Mouse (Mus musculus) A20 (cell line): ENCODE data around the gene Nlrp6.
A peak's percentile ranks its signal among the peaks of the same experiment; 100 is the strongest.
"Not testable (repeated sequence)": the region's sequence is repeated elsewhere in the genome, so short reads cannot be mapped to it uniquely, and the experiment has no call there.

Source experiments
- DNase-seq: peaks from one replicate; pipeline ENCODE4 v3.0.0-alpha.2; 2011; ENCODE audit warnings: low read depth, low spot score

Nlrp6 gene

DNA sequence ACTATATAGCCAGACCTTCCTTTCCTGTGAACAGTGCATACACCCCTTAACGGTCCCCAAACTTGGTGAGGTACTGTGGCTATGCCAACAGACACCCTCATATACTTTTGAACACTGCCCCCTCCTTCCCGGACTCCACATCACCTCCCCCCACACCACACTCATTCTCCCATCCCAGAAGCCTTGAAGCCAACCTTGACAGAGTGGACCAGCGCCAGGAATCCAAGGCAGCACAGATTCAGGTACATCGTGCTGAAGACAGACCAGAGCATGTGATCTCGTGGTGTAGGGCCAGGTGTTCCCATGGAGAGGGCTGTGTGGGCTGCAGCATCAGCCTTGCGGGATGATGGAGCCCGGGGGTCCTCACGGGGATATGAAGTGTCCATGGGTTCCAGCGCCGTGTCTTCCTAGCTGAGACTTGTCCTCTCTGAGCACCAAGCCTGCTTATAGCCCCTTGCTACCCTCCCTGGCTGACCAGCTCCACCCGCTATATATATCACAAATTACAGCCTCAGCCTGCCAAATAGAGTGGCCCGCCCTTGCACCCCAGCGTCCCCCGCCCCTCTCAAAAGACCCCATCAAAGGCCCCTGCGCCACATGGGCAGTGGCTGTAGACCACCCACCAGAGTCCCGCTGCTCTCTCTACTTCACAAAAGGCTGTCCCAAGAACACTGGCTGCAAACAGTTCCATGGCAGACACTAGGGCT, 29.3 kb downstream of the Nlrp6 start, which contains the start of gene Ifitm5:
Gene Ifitm5, minus strand, starts transcription at position 468 of the 707 bp plus-strand sequence.
- DNase-seq: no peak

GRCm38 (mm10) chr7:140951051-140951450, 30.3 kb downstream of the Nlrp6 start:
- DNase-seq: no peak

- no peak for DNase-seq
Measured at GRCm38 (mm10) chr7:140951765-140952164, 31.1 kb downstream of the Nlrp6 start.

- no peak for DNase-seq
Measured at GRCm38 (mm10) chr7:140952441-140952840, 31.7 kb downstream of the Nlrp6 start.

- DNase-seq: no peak
Measured at GRCm38 (mm10) chr7:140953133-140953532, 32.4 kb downstream of the Nlrp6 start.

DNA sequence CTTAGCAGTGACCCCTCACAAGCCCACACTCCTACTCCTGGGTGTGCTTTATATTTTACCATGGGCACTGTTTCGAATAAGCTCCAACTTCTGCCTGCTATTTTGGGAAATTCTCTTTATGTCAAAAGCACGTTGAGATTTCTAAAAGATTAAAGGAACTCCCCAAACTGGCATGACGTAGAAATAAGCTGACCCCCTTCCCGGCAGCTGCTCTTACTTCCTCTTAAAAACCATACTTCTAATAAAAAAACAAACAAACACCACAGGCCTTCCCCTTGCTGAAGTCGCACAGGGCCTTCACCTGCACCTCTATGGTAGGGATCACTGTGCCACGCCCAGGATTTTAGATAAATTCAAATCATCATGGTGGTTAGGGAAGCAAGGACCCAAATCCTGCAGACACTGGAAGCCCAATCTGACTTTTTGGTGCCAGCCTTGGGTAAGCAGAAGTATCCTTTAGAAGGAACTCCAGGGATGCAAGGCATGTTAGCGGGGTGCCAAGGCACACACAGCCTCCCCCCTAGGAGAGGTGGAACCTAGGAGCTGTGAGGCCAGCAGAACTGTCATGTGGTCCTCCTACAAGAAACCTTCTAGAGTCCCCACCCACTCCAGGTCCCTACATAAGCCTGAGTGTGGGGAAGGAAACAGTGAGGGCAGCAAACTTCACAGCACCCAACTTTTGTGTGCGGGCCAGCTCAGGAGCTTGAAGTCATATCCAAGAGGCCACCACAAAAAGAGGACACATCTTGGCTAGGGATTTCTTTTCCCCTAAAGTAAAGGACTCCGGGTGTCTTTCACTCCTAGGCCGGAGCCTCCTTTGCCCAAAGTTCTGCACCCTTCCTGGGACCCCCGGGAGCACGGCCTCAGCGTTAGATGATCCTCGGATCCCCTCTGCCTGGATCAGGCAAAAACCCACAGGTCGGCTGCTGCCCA, 33.4 kb downstream of the Nlrp6 start:
- peak; percentile 79 for DNase-seq

DNA sequence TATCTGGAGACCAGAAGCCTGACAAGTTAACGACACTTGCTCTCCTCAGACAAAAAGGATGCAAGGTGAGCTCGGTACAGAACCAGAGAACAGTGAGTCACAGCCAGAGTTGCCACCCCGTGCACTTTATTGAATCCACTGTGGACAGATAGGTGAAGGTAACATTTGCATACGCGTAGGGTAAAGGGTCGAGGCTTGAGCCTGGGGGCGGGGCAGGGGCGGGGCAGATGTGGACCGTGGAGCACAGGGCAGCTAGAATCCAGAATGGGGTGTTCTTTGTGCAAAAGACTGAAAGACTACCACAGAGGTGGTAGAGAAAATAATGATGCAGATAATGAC, 34.0 kb downstream of the Nlrp6 start:
- no peak for DNase-seq

GRCm38 (mm10) chr7:140955342-140955741, 34.6 kb downstream of the Nlrp6 start:
- no peak for DNase-seq

DNA sequence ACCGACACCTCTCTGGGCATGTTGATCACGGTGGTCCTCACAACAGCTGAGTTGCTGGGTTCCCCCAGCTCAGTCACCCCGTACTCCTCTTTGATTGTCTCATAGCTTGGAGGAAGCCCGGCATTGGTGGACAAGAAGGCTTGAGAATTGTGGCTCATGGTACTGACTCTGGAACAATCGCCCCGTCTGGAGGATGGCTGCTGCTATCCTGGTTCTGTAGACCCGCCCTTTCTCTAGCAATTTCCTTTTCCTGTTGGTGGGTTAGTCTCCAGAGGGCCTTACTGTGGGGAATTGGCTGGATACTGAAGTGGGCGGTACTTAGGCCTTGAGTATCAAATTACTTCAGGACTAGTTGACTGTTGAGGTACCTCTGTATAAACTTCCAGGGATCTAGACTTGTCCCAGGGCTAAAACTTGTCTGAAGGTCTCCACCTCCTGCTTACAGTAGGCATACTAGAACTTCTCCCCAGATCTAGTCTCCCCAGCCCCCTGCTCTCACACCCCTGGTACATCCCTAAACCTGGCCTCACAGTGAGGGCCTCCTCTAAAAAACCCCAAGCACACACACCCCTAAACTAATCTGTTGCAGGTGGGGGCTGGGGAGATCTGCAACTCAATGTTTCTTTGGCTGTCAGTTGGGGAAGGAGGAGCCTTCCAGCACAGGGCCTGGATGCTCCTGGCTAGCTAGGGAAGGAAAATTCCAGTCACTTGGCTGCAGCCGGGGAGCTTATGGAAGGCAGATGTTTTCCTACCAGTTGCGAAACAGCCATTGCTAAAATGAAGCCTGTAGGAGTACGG, 35.3 kb downstream of the Nlrp6 start, which contains the start of the genes Gm45717 and Ifitm2:
Gene Gm45717, minus strand, starts transcription at position 180 of the 798 bp plus-strand sequence.
Gene Ifitm2, minus strand, starts transcription at position 230 of the 798 bp plus-strand sequence.
- no peak for DNase-seq

- DNase-seq: no peak
Measured at GRCm38 (mm10) chr7:140956556-140956869, 35.8 kb downstream of the Nlrp6 start.

GRCm38 (mm10) chr7:140959181-140959901, 38.6 kb downstream of the Nlrp6 start:
- DNase-seq: peak; percentile 70

DNA sequence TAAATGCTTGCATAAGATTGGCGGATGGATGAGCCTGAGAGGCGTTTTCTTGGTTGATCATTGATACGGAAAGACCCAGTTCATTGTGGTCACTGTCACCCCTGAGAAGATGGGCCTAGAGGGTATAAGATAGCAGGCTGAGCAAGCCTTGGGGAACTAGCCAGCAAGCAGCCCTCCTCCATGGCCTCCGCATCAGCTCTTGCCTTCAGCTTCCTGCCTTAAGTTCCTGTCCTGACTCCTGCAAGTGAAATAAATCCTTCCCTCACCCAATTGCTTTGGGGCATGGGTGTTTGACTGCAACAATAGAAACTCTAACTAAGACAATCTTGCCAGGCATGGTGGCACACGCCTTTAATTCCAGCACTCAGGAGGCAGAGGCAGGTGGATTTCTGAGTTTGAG, 39.3 kb downstream of the Nlrp6 start:
- DNase-seq: no peak

- no peak for DNase-seq
Measured at GRCm38 (mm10) chr7:140961416-140961815, 40.7 kb downstream of the Nlrp6 start.

DNA sequence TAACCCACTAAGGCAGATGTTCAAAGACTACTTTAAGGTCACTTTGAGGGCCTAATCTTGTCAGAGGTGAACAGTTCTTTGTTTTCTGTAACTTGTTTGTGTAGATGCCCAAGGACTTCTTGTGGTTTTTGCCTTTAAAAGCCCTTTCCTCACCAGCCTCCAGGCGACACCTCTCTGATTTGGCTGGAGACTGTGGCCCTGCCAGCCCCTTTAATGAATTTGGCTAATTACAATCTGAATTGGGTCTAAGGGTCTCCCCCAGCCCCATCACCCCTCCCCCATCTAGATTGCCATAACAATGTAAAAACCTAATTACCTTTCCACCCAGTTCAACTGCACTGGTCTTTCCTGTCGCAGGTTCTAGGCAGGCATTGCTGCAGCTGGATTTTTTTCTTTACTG, 42.0 kb downstream of the Nlrp6 start:
- DNase-seq: no peak

DNA sequence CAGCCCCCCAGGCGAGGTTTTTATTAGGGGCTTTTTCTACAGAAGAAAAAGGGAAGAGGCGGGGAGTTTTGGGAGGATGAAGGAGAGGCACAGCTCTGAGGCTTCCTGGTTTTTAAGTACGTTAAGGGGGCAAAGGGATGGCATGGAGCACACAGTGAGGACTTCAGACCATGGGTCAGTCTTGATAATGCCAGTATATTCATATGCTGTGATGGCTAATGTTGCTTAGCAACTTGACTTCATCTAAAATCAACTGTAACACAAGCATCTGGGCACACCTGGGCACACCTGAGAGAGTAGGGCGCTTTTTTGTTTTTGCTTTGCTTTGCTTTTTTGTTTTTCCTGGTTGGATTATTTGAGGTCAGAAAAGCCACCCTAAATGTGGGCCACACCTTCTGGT, 46.2 kb downstream of the Nlrp6 start, which contains the start of gene Ifitm1:
Gene Ifitm1, plus strand, starts transcription at position 301 of the 400 bp plus-strand sequence.
- DNase-seq: no peak

DNA sequence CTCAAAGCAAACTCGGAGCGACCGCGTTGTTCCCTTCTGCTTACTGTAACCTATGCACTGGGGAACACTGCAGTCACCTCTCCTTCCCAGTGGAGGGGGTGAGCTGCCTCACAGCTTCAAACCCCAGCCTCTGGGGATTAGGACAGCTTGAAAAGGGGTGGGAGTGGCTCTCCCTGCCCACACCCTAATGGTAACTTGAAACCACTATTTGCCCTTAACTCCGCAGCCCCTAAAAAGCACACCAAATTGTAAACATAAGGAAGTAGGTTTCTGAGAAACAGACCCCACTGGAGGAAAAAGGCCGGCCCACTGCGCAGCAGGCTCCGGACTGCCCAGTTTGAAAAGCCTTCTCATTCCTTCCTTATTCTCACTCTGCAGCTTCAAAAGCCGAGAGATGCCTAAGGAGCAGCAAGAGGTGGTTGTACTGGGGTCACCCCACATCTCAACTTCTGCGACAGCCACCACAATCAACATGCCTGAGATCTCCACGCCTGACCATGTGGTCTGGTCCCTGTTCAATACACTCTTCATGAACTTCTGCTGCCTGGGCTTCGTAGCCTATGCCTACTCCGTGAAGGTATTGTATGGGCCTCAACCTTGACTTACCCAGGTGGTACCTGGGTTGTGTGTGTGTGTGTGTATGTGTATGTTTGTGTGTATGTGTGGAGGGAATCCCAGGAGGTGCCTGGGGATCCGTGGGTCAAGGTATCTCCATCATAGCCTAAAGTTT, 47.3 kb downstream of the Nlrp6 start:
- no peak for DNase-seq

GRCm38 (mm10) chr7:140968710-140969109, 48.0 kb downstream of the Nlrp6 start:
- not testable (repeated sequence) for DNase-seq

DNA sequence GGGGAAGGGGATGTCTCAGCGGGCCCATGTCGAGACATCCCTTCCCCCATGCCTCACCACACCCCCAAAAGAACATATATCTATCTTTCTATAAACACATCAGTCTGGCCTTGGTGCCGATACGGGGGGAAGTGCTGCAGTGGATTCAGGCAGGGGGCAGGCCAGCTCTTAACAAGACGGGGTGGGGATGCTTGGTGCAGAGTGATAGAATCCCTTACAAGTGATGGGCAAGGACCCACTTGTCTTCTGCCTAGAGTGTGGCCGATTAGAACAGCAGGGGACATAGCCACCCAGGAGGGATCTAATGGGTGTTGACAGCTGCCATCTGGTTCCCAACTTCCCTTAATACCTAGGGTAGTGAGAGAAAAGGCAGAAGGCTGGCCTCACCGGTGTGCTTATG, 50.2 kb downstream of the Nlrp6 start:
- no peak for DNase-seq

- DNase-seq: peak; percentile 36
Measured at GRCm38 (mm10) chr7:140971479-140972171, 50.9 kb downstream of the Nlrp6 start.
